Mouse (Mus musculus): ENCODE measurements around the gene Cntd1. TPM values are rescaled to one million over a fixed set of nuclear protein-coding genes. Genes with fewer than 3 reads are reported as not detected.

Cntd1 gene
- polyA plus RNA-seq, 1 experiment = not detected

DNA sequence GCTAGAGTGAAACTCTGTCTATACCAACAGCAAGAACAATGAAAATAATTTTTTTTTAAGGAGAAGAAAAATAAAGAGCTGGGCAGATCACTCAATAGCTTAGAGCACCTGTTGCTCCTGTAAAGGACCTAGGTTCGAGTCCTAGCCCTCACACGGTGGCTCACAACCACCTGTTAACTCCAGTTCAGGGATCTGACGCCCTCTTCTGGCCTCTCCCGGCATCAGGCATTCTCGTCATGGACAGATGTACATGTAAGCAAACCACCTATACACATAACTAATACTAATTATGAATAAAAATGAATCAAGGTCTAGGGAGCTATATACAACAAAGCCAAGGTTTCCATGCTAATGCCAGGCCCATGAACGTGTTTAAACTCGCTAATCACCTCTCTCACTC, 22.1 kb downstream of the Cntd1 start:
- no peak overlapping the region for H3K27ac ChIP-seq (ENCODE audit: insufficient read depth, low read depth, low read length)
- 66% methylated on average over 7 of the region's 7 CpGs for WGBS
- no peak overlapping the region for H3K4me3 ChIP-seq (ENCODE audit: insufficient read depth, low read depth, low read length)
- TF ChIP-seq POLR2A (IDR thresholded peaks at IDR 0.05; ENCODE audit: insufficient read depth, low read depth, low read length) = no peak
- TF ChIP-seq CTCF (IDR thresholded peaks at IDR 0.05; ENCODE audit: insufficient read depth, low read depth, low read length) = no peak
- H3K4me1 ChIP-seq (ENCODE audit: control insufficient read depth, insufficient read depth, low read length) = peaks cover 5% of the 10 kb centered on the region; the same call in 1 of the 2 replicates

DNA sequence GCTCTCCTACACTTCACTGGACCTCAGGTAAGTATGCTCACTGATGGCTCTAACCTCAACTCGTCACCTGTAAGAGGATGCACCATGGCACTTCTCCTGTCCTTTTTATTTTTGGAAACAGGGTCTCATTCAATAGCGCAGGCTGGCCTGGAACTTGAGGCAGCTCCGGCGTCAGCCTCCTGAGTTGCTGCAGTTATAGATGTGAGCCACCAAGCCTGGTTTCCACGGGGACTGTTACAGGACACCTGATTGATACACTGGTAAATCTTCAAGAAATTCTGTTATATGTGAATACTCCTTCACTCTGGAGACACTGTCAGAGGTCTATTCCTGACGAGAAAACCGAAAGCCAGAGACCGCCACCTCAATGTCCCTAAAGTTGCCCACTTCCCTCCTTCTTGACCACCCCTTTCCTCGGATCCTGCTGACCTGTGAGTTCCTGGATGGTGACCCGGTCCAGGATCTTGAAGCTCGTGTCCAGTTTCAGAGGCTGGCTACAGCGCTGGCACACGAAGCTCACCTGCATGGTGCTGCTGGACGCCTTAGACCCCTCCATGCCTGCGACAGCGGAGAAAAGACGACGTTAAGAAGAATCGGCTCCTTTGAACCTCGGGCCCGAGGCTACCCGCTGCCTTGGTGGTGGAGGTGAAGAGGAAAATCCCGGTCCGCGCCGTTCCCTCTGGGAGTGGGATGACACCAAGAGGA, 22.6 kb downstream of the Cntd1 start:
- Histone ChIP-seq H3K4me3 (ENCODE audit: insufficient read depth, low read depth, low read length) (peak overlapping the region; percentile 72), H3K4me1 (ENCODE audit: control insufficient read depth, insufficient read depth, low read length) (peaks cover 5% of the 10 kb centered on the region; the same call in 1 of the 2 replicates), H3K27ac (ENCODE audit: insufficient read depth, low read depth, low read length) (no peak overlapping the region)
- 11% methylated on average over 26 of the region's 26 CpGs for WGBS
- TF ChIP-seq POLR2A (IDR thresholded peaks at IDR 0.05; ENCODE audit: insufficient read depth, low read depth, low read length) = no peak
- TF ChIP-seq CTCF (IDR thresholded peaks at IDR 0.05; ENCODE audit: insufficient read depth, low read depth, low read length) = no peak

DNA sequence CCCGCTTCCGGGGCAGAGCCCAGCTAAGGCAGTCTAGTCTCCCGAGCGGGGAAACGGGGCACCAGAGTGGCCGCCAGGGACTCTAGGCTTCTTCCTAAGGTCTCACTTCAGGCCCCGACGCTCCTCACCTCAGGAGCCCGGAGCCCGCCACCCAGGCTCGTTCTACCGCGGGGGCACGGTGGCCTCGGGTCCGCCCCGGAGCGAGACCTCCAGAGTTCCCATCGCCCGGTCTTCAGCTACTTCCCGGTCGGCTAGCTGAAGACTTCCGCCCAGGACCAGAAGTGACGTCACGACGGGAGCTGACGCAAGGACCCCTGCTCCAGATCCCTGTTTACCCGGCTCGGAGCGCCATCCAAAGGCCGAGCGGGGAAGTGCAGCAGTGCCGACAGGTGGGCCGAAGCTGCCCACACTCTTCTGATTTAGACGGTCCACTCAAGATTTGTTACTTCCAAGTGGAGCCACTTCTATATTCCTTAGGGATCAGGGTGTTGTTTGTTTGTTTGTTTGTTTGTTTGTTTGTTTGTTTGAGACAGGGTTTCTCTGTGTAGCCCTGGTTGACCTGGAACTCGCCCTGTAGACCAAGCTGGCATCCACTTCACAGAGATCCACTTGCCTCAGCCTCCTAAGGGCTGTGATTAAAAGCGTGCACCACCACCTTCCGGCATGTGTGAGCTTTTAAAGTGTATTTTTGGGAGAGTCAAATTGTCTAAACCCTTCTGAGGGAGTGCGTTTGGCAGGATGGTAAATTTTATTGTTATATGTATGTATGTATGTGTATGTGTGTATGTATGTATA, 23.4 kb downstream of the Cntd1 start, which contains the start of gene Becn1:
Gene Becn1, minus strand, starts transcription at position 283 of the 795 bp plus-strand sequence.
- no peak within 1 kb of the TSS for H3K27ac ChIP-seq (ENCODE audit: insufficient read depth, low read depth, low read length)
- TF ChIP-seq CTCF (IDR thresholded peaks at IDR 0.05; ENCODE audit: insufficient read depth, low read depth, low read length) (peak; percentile 87), POLR2A (IDR thresholded peaks at IDR 0.05; ENCODE audit: insufficient read depth, low read depth, low read length) (peak; percentile 70)
- peaks cover 5% of the 10 kb centered on the region; the same call in 1 of the 2 replicates for H3K4me1 ChIP-seq (ENCODE audit: control insufficient read depth, insufficient read depth, low read length)
- 5% methylated on average over 39 of the region's 39 CpGs for WGBS
- peak within 1 kb of the TSS; percentile 72 for H3K4me3 ChIP-seq (ENCODE audit: insufficient read depth, low read depth, low read length)

GRCm38 (mm10) chr11:101307744-101308143, 28.9 kb downstream of the Cntd1 start:
- 46% methylated on average over 5 of the region's 5 CpGs for WGBS
- TF ChIP-seq POLR2A (IDR thresholded peaks at IDR 0.05; ENCODE audit: insufficient read depth, low read depth, low read length) = no peak
- no peak for TF ChIP-seq CTCF (IDR thresholded peaks at IDR 0.05; ENCODE audit: insufficient read depth, low read depth, low read length)
- Histone ChIP-seq H3K4me3 (ENCODE audit: insufficient read depth, low read depth, low read length) (no peak overlapping the region), H3K4me1 (ENCODE audit: control insufficient read depth, insufficient read depth, low read length) (no peaks in the 10 kb centered on the region), H3K27ac (ENCODE audit: insufficient read depth, low read depth, low read length) (no peak overlapping the region)

DNA sequence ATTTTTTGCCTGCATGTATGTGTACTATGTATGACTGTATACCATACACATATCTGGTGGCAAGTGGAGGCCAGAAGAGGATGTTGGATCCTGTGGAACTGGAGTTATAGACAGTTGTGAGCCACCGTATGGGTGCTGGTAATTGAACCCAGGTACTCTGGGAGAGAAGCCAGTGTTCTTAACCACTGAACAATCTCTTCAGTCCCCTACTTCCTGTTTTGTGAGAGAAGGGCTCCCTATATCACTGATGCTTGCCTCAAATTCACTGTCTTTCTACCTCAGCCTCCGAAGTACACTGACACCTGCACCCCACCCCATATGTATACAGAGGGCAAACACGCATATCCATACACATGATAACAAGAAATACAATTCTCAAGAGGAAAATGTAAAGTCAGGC, 32.3 kb downstream of the Cntd1 start:
- TF ChIP-seq CTCF (IDR thresholded peaks at IDR 0.05; ENCODE audit: insufficient read depth, low read depth, low read length) = no peak
- no peak for TF ChIP-seq POLR2A (IDR thresholded peaks at IDR 0.05; ENCODE audit: insufficient read depth, low read depth, low read length)
- 89% methylated on average over 3 of the region's 3 CpGs for WGBS

DNA sequence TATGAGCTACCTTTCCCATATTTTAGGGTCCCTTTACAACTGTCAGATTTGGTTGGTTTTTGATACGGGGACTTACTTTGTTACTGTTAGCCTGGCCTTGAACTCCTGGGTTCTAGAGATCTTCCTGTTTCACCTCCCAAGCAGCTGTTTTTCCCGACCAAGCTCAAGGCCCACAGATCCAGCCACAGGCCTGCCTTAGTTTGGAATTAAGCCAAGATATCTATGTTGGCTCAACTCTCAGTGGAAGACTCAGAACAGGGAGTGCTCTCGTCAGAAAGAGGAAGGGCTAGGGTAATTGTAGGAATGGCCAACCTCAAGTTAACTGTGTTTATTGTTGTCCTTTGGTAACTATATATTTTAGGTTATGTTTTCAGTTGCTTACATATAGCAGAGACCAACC, 33.3 kb downstream of the Cntd1 start:
- peaks cover 2% of the 10 kb centered on the region; the same call in 1 of the 2 replicates for H3K4me1 ChIP-seq (ENCODE audit: control insufficient read depth, insufficient read depth, low read length)
- H3K4me3 ChIP-seq (ENCODE audit: insufficient read depth, low read depth, low read length) = no peak overlapping the region
- TF ChIP-seq POLR2A (IDR thresholded peaks at IDR 0.05; ENCODE audit: insufficient read depth, low read depth, low read length) (no peak), CTCF (IDR thresholded peaks at IDR 0.05; ENCODE audit: insufficient read depth, low read depth, low read length) (no peak)
- WGBS = 63% methylated on average over 3 of the region's 3 CpGs
- H3K27ac ChIP-seq (ENCODE audit: insufficient read depth, low read depth, low read length) = no peak overlapping the region

More for the DNA sequence above, 32.3 kb downstream of the Cntd1 start:
- Histone ChIP-seq H3K27ac (ENCODE audit: insufficient read depth, low read depth, low read length) (no peak overlapping the region), H3K4me3 (ENCODE audit: insufficient read depth, low read depth, low read length) (no peak overlapping the region), H3K4me1 (ENCODE audit: control insufficient read depth, insufficient read depth, low read length) (no peaks in the 10 kb centered on the region)

DNA sequence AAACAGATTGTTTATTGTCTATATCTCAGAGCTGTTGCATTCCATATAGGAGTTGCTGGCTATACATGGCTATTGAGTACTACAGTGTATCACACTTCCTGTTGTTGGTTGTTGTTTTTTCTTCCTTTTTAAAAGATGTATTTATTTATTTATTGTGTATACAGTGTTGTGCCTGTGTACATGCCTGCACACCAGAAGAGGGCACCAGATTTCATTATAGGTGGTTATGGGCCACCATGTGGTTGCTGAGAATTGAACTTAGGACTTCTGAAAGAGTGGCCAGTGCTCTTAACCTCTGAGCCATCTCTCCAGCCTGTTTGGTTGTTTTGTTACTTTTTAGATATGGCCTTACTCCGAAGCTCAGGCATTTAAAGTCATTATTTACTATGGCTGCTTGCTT, 35.8 kb downstream of the Cntd1 start:
- H3K4me3 ChIP-seq (ENCODE audit: insufficient read depth, low read depth, low read length) = no peak overlapping the region
- no peak for TF ChIP-seq POLR2A (IDR thresholded peaks at IDR 0.05; ENCODE audit: insufficient read depth, low read depth, low read length)
- TF ChIP-seq CTCF (IDR thresholded peaks at IDR 0.05; ENCODE audit: insufficient read depth, low read depth, low read length) = no peak
- H3K4me1 ChIP-seq (ENCODE audit: control insufficient read depth, insufficient read depth, low read length) = peaks cover 2% of the 10 kb centered on the region; the same call in 1 of the 2 replicates
- 94% methylated on average over 1 of the region's 1 CpGs for WGBS
- no peak overlapping the region for H3K27ac ChIP-seq (ENCODE audit: insufficient read depth, low read depth, low read length)

- 84% methylated on average over 8 of the region's 8 CpGs for WGBS
- Histone ChIP-seq H3K27ac (ENCODE audit: insufficient read depth, low read depth, low read length) (peak overlapping the region; percentile 77; the same call in 1 of the 2 replicates), H3K4me3 (ENCODE audit: insufficient read depth, low read depth, low read length) (peak overlapping the region; percentile 80; the same call in 1 of the 2 replicates), H3K4me1 (ENCODE audit: control insufficient read depth, insufficient read depth, low read length) (peaks cover 2% of the 10 kb centered on the region; the same call in 1 of the 2 replicates)
- TF ChIP-seq POLR2A (IDR thresholded peaks at IDR 0.05; ENCODE audit: insufficient read depth, low read depth, low read length) (no peak), CTCF (IDR thresholded peaks at IDR 0.05; ENCODE audit: insufficient read depth, low read depth, low read length) (no peak)
Observed at GRCm38 (mm10) chr11:101315082-101315650, 36.4 kb downstream of the Cntd1 start.

Data from olfactory bulb, adult 2 months (tissue).